Mouse (Mus musculus) adrenal gland, adult 10 weeks (tissue): ENCODE results near the gene Gm3043. TPM values are rescaled to one million over a fixed set of nuclear protein-coding genes. Genes with fewer than 3 reads are reported as not detected.

ENCODE experiments used
- polyA plus RNA-seq: library from polyadenylated mRNA; stranded (reverse); fragments of 350-450 nt; fragmentation: Illumina TruSeq; extraction: RNeasy Lipid Tissue Mini Kit (QIAGEN cat#74804); gene quantifications from one replicate; pipeline ENCODE4 v1.2.3, GENCODE M21; 2014; ENCODE audit warnings: low read depth, low replicate concordance

Gene Gm3043
- not detected for polyA plus RNA-seq

GRCm38 (mm10) chr14:3688483-3688882 lies at the start of gene Gm3043:
Gene Gm3043, plus strand, starts transcription at chr14:3688783.

GRCm38 (mm10) chr14:3651730-3652129 lies 36.9 kb upstream of the Gm3043 start, which contains the start of gene Gm3020:
Gene Gm3020, plus strand, starts transcription at chr14:3652030.

Other genes with a start within 250 kb of the Gm3043 start
- not detected for gene Gm10408, start 239.4 kb upstream of the Gm3043 start, polyA plus RNA-seq
- gene Gm3012, start 54.3 kb upstream of the Gm3043 start, polyA plus RNA-seq, result not detected
- not detected for gene Gm3020, start 36.8 kb upstream of the Gm3043 start, polyA plus RNA-seq
- not detected for gene Gm3002, start 121.3 kb downstream of the Gm3043 start, polyA plus RNA-seq
- gene Gm3033, start 157.5 kb downstream of the Gm3043 start, polyA plus RNA-seq, result not detected
- not detected for gene Gm2916, start 195.4 kb downstream of the Gm3043 start, polyA plus RNA-seq
- gene Gm3029, start 243.0 kb downstream of the Gm3043 start, polyA plus RNA-seq, result not detected